Mouse (Mus musculus) thymus, adult 2 months (tissue): ENCODE results near the gene Prkca.

Source experiments
- CTCF ChIP-seq: fragments of 200-500 bp; IDR thresholded peaks from 2 replicates; pipeline ENCODE4 v1.5.1; 2012; ENCODE audit warnings: mild to moderate bottlenecking, control low read depth, low read length, moderate library complexity, borderline replicate concordance; ENCODE audit not compliant: control insufficient read depth, poor library complexity, insufficient read depth; ENCODE audit errors: extremely low read depth
- POLR2A ChIP-seq: fragments of 200-500 bp; IDR thresholded peaks from 2 replicates; pipeline ENCODE4 v1.6.1; 2012; ENCODE audit warnings: mild to moderate bottlenecking, low read length, control low read depth, moderate library complexity; ENCODE audit not compliant: control insufficient read depth, poor library complexity, insufficient read depth; ENCODE audit errors: extremely low read depth

DNA sequence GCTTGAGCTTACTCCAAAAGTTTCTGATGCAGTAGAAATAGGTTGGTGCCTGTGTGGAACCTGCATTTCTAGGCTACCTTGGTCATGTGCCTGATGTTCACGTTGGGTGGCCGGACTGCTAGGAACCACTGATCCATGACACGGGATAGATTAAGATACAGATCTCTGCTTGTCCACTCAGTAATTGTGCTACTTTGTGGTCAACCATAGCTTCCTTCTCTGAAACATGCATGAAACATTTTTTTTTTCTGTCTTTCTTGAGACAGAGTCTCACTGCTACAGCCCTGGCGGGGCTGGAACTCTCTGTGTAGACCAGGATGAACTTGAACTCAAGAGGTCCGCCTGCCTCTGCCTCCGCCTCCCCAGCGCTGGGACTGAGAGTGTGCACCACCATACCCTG is 33.1 kb upstream of the Prkca start:
- TF ChIP-seq CTCF (no peak), POLR2A (no peak)
